Mouse (Mus musculus) brain, adult 2 months (tissue): ENCODE data around the gene Ip6k1.

Experiments
- DNase-seq: peaks from one replicate; pipeline ENCODE4 v3.0.0; 2011; ENCODE audit warnings: low read depth, low spot score

Ip6k1 gene

DNA sequence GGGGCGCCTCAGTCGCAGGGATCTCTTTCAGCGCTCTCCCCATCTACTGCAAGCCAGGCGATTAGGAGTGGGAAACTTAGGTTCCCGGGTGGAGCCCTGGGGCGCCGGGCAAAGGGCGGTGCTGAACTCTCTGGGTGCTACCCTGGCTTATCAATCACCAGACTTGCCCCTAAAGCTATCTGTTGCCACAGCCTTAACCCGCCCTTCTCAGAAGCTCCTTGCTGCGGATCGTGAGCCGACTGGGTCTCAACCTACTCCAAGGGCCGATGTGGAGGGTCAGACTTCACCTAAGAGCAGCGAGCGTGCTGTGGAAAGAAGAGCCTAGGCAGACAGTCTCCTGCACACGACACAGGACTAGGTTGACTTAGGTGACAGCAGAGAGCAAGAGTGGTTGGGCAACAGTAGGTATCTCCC, 92.7 kb downstream of the Ip6k1 start:
- no peak for DNase-seq

DNA sequence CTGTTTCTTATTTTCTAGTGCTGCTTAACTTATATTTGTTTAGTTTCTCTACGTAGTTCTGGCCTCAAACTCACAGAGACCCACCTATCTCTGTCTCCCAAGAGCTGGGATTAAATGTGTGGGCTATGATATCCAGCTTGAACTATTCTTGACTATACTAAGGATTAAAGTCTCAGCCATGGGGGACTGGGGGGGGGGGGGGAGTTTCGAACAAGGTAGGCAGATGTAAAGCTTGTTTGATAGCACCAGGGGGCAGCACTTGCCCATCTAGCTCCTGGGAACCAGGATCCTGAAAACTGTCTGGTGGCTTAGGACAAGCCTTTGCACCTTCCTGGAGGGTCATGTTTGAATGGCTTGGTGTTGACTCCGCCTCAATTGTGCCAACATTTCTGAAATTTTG, 93.2 kb downstream of the Ip6k1 start:
- DNase-seq: peak; percentile 92

DNA sequence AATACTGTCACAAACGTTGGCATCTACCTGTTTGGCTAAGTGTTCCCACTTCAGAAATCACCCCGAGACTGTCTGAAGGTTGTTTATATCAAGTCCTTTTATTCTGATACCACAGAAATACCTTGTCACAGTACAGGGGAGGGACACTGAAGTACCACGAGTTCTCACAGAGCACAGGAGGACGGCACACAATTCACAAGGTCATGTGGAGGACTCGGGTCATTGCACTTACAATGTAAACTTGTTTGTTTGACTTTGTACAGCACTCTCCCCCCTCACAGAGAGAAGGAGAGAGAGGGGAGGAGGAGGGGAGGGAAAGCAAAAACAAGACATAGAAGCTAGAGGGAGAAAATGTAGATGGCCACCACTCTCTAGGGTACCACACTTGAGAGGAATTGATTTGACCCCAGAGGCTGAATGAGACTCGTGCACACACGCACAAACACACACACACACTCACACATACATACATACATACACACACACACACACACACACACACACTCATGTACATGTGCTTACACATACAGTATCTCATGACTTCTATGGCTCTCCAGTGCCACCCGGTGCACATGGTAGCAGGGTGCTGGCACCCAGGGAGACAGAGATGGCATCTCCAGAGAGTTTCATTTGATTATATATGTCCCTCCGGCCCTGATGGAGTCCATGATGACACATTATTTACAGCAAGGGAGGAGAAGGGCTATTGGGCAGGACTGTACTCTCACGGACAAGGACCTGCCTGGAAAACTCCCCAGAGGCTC, 93.8 kb downstream of the Ip6k1 start:
- no peak for DNase-seq
